Mouse (Mus musculus): ENCODE data around the gene Chka. TPM values are rescaled to one million over a fixed set of nuclear protein-coding genes. Genes with fewer than 3 reads are reported as not detected.

Gene Chka
- polyA plus RNA-seq, 1 experiment from 2014 or later = 37.5 TPM

DNA sequence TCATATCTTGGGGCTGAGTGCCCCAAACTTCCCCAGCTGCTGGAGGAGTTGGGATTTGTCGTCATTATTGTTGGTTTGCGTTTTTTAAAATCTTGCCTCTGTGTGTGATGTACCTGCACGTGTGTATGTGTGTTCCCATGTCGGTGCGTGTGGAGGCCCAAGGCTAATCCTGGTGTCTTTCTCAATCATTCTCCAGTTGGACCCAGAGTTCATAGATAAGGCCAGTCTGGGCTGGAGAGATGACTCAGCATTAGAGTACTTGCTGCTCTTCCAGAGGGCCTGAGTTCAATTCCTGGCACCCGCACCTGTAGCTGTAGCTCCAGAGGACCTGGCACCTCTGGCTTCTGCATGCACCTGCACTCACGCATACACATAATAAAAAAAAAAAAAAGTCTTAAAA is 73.3 kb downstream of the Chka start:
- Histone ChIP-seq H3K4me2 (no peak overlapping the region), H3K27ac (ENCODE audit: low read depth, low read length) (no peak overlapping the region), H3K4me3 (ENCODE audit: low read depth, low read length) (no peak overlapping the region), H3K36me3 (ENCODE audit: control insufficient read depth, insufficient read depth, low read length) (no peaks in the 10 kb centered on the region), H3K9me3 (ENCODE audit: control insufficient read depth, low read length) (no peaks in the 10 kb centered on the region), H3K27me3 (replicated peaks; ENCODE audit: control insufficient read depth, insufficient read depth, low read length) (no peaks in the 10 kb centered on the region), H3K4me1 (replicated peaks; ENCODE audit: control insufficient read depth, insufficient read depth, low read length) (peaks cover 19% of the 10 kb centered on the region), H3K9ac (ENCODE audit: low read depth, low read length) (no peak overlapping the region)
- no peak for DNase-seq (ENCODE audit: low spot score)
- no peak for ATAC-seq (replicated peaks; ENCODE audit: low FRiP score)
- 81% methylated on average over 7 of the region's 7 CpGs for WGBS

DNA sequence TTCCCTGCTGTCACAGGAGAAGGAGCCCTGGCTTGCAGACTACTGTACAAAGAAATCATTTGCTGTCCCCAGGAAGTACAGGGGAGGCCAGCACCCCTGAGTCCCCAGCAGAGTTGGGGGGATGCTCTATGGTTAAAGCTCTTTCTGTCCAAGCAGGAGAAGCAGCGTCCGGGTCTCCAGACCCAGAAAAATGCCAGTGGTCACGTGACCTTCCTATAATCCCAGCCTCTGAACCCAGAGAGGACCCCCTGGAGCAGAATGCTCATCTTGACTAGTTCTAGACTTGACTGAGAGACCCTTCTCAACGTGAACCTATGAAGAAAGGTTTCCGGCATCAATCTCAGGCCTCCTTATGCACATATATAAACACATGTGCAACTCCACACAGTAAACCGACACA is 74.3 kb downstream of the Chka start:
- Histone ChIP-seq H3K4me3 (ENCODE audit: low read depth, low read length) (no peak overlapping the region), H3K27ac (ENCODE audit: low read depth, low read length) (no peak overlapping the region), H3K36me3 (ENCODE audit: control insufficient read depth, insufficient read depth, low read length) (no peaks in the 10 kb centered on the region), H3K4me2 (no peak overlapping the region), H3K9ac (ENCODE audit: low read depth, low read length) (no peak overlapping the region), H3K4me1 (replicated peaks; ENCODE audit: control insufficient read depth, insufficient read depth, low read length) (peaks cover 22% of the 10 kb centered on the region), H3K9me3 (ENCODE audit: control insufficient read depth, low read length) (no peaks in the 10 kb centered on the region), H3K27me3 (replicated peaks; ENCODE audit: control insufficient read depth, insufficient read depth, low read length) (no peaks in the 10 kb centered on the region)
- no peak for DNase-seq (ENCODE audit: low spot score)
- 83% methylated on average over 6 of the region's 6 CpGs for WGBS
- ATAC-seq (replicated peaks; ENCODE audit: low FRiP score) = no peak

DNA sequence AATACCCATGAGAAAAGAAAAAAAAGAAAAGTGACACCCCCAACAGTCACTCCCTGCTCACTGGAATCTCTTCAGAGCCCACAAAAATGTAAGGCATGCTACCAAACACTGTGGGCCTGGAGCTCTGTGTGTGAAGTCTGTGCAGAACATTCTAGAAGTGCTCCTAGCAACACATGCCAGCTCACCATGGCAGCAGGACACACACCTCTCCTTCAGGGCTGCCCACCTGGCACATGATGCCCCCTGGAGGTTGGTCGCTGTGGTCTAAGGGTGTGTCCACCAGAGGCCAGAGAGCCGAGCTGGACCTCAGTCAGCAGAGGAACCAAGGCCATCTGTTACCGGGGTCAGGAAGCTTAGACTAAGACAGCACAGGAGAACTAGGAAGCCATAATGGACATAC is 74.7 kb downstream of the Chka start:
- Histone ChIP-seq H3K9ac (ENCODE audit: low read depth, low read length) (no peak overlapping the region), H3K4me3 (ENCODE audit: low read depth, low read length) (no peak overlapping the region), H3K27me3 (replicated peaks; ENCODE audit: control insufficient read depth, insufficient read depth, low read length) (no peaks in the 10 kb centered on the region), H3K9me3 (ENCODE audit: control insufficient read depth, low read length) (no peaks in the 10 kb centered on the region), H3K4me1 (replicated peaks; ENCODE audit: control insufficient read depth, insufficient read depth, low read length) (peaks cover 22% of the 10 kb centered on the region), H3K4me2 (no peak overlapping the region), H3K27ac (ENCODE audit: low read depth, low read length) (no peak overlapping the region), H3K36me3 (ENCODE audit: control insufficient read depth, insufficient read depth, low read length) (no peaks in the 10 kb centered on the region)
- ATAC-seq (replicated peaks; ENCODE audit: low FRiP score) (no peak), DNase-seq (ENCODE audit: low spot score) (no peak)
- WGBS = 60% methylated on average over 3 of the region's 3 CpGs

DNA sequence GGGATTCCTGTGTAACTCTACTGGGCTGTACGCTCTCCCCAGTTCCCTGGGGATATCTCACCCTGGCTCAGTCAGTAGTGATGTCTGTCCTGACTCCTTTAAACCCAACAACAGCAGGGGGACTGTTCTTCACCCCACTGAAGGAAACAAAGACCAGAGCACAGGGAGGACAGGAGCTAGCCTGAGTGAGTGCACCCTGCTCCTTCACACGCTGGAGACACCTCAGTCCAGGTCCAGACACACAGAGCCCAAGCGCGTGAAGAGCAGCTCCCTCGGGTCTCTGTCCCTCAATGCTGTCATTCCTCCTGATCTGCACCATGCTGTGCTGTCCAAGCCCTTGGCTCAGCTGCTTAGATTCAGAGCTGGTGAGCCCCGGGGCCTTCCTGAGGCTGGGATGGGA is 75.1 kb downstream of the Chka start:
- Histone ChIP-seq H3K4me2 (no peak overlapping the region), H3K4me1 (replicated peaks; ENCODE audit: control insufficient read depth, insufficient read depth, low read length) (peaks cover 22% of the 10 kb centered on the region), H3K9ac (ENCODE audit: low read depth, low read length) (no peak overlapping the region), H3K9me3 (ENCODE audit: control insufficient read depth, low read length) (no peaks in the 10 kb centered on the region), H3K36me3 (ENCODE audit: control insufficient read depth, insufficient read depth, low read length) (no peaks in the 10 kb centered on the region), H3K4me3 (ENCODE audit: low read depth, low read length) (no peak overlapping the region), H3K27me3 (replicated peaks; ENCODE audit: control insufficient read depth, insufficient read depth, low read length) (no peaks in the 10 kb centered on the region), H3K27ac (ENCODE audit: low read depth, low read length) (no peak overlapping the region)
- DNase-seq (ENCODE audit: low spot score) (no peak), ATAC-seq (replicated peaks; ENCODE audit: low FRiP score) (no peak)
- 74% methylated on average over 6 of the region's 6 CpGs for WGBS

DNA sequence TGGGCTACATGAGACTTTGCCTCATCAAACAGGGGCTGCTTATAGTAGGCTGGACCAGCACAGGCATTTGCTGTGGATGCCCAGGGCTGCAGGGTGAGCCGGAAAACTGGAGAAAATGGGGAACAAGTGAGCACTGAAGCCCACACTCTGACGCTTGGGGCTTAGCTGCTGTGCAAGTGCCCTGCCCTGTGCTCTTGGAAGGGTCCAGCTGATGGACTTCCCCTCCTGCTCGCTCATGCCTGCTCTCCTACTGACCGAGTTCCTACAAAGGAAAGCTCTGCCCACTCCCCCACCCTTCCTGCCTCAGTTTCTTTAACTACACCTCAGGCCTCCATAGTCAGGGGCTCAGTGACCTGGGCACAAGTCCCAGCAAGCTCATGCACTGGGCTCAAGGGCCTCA is 76.4 kb downstream of the Chka start:
- no peak overlapping the region for H3K4me3 ChIP-seq (ENCODE audit: low read depth, low read length)
- DNase-seq (ENCODE audit: low spot score) (no peak), ATAC-seq (replicated peaks; ENCODE audit: low FRiP score) (no peak)
- 78% methylated on average over 4 of the region's 4 CpGs for WGBS
- no peak overlapping the region for H3K27ac ChIP-seq (ENCODE audit: low read depth, low read length)
- no peaks in the 10 kb centered on the region for H3K36me3 ChIP-seq (ENCODE audit: control insufficient read depth, insufficient read depth, low read length)
- H3K4me1 ChIP-seq (replicated peaks; ENCODE audit: control insufficient read depth, insufficient read depth, low read length) = peaks cover 19% of the 10 kb centered on the region
- no peaks in the 10 kb centered on the region for H3K27me3 ChIP-seq (replicated peaks; ENCODE audit: control insufficient read depth, insufficient read depth, low read length)
- H3K9me3 ChIP-seq (ENCODE audit: control insufficient read depth, low read length) = no peaks in the 10 kb centered on the region
- no peak overlapping the region for H3K4me2 ChIP-seq
- no peak overlapping the region for H3K9ac ChIP-seq (ENCODE audit: low read depth, low read length)

DNA sequence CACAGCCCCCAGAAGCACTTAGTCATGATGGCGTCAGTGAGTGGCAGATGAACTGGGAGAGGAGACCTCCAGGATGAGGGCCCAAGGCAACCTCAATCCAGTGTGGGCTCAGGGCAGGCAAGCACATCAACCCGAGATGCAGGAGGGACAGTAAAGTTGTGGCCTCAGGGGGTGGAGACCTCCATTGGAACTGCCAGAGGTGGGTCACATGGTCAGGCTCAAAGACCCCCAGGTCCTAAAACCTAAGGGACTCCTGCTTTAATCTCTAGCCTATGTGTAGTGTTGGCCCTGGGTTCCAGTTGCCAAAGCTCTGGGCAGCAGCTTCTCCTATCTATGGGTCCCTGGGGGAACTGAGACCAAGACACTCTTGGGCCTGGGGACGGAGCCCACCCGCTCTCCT is 77.2 kb downstream of the Chka start:
- Histone ChIP-seq H3K27me3 (replicated peaks; ENCODE audit: control insufficient read depth, insufficient read depth, low read length) (no peaks in the 10 kb centered on the region), H3K9ac (ENCODE audit: low read depth, low read length) (no peak overlapping the region), H3K4me1 (replicated peaks; ENCODE audit: control insufficient read depth, insufficient read depth, low read length) (peaks cover 17% of the 10 kb centered on the region), H3K36me3 (ENCODE audit: control insufficient read depth, insufficient read depth, low read length) (no peaks in the 10 kb centered on the region), H3K4me2 (no peak overlapping the region), H3K9me3 (ENCODE audit: control insufficient read depth, low read length) (no peaks in the 10 kb centered on the region), H3K4me3 (ENCODE audit: low read depth, low read length) (no peak overlapping the region), H3K27ac (ENCODE audit: low read depth, low read length) (peak overlapping the region; percentile 64; the same call in 1 of the 2 replicates)
- DNase-seq (ENCODE audit: low spot score) (no peak), ATAC-seq (replicated peaks; ENCODE audit: low FRiP score) (no peak)
- 71% methylated on average over 4 of the region's 4 CpGs for WGBS

DNA sequence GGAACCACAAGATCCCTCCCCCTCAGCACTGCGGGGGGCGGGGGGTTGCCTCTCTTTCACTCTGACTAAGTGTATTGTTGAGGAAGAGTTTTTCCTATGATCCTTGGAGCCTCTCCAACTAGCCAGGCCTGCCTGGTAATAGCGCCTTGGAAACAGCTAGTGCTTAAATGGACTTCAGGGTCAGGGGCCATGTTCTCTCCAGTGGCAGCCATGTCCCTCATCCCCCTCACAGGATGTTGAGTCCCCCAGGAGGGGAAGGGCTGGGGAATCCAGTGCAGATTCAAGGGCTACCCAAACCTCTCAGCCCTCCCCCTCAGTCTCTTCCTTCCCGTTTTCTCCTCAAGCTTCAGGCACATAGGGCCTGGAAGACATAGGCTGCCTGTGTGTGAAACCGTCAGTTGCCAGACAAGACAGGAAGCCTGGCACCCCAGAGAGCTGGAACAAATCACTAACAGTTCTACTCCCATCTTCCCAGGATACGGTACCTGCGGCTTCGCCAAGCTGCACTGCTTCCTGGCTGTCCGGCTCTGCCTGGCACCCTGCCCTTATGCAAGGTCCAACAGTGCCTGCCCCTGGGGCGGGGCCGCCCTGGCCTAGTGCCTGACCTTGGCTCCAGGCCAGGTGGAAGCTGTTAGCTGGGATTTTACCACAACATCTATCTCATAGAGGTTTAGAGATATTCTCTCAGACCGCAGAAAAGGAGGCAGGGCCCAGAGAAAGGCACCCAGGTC is 77.8 kb downstream of the Chka start, which contains the start of gene Aldh3b1:
Aldh3b1 (minus strand) TSS at position 598 of the 731 bp plus-strand sequence.
- no peaks in the 10 kb centered on the region for H3K9me3 ChIP-seq (ENCODE audit: control insufficient read depth, low read length)
- WGBS = 40% methylated on average over 12 of the region's 12 CpGs
- no peaks in the 10 kb centered on the region for H3K27me3 ChIP-seq (replicated peaks; ENCODE audit: control insufficient read depth, insufficient read depth, low read length)
- no peak within 1 kb of the TSS for H3K4me3 ChIP-seq (ENCODE audit: low read depth, low read length)
- 0 out of 2 replicates have a peak within 1 kb of the TSS, but pooled peaks have one; percentile 6 for H3K4me2 ChIP-seq
- H3K27ac ChIP-seq (ENCODE audit: low read depth, low read length) = peak within 1 kb of the TSS; percentile 64
- ATAC-seq (replicated peaks; ENCODE audit: low FRiP score) (no peak; the same call in 1 of the 2 replicates), DNase-seq (ENCODE audit: low spot score) (no peak)
- H3K36me3 ChIP-seq (ENCODE audit: control insufficient read depth, insufficient read depth, low read length) = no peaks in the 10 kb centered on the region
- peaks cover 12% of the 10 kb centered on the region for H3K4me1 ChIP-seq (replicated peaks; ENCODE audit: control insufficient read depth, insufficient read depth, low read length)
- no peak within 1 kb of the TSS for H3K9ac ChIP-seq (ENCODE audit: low read depth, low read length)

DNA sequence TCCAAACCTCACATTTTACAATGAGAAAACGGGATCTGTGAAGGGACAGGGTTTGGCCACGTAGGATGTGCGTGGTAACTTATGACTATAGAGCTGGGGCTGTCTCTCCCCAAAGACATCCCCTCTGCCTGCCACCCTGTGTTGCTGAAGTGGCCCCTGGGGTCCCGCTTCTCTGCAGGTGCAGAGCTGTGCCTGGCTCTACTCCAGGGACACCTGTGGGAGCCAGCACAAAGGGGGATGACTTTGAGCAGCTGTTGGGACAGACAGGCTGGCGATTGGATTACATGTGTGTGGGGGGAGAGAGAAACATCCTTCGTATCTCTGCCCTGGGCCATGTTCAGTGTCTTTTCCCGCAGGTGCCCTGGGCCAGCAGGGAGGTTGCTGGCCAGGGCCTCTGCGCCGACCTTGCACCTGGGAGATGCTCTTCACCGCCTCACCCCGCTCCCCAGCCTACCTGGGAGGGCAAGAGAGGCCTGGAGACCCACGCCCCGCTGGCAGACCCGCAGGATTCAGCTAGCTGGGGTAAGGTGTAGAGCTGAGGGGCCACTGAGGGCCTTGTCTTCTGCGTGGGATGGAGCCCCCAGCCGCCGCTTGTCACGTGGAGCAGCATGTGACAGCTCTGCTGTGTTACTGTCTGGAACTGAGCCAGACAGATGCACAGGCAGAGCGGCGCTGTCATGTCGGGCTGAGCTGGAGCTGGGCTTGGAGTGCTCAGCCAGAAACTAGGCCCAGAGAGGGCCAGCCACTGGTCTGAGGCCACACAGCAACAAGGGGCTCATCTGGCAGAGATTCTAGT is 78.9 kb downstream of the Chka start:
- Histone ChIP-seq H3K4me1 (replicated peaks; ENCODE audit: control insufficient read depth, insufficient read depth, low read length) (peaks cover 13% of the 10 kb centered on the region), H3K27ac (ENCODE audit: low read depth, low read length) (peak overlapping the region; percentile 64; the same call in 1 of the 2 replicates), H3K9me3 (ENCODE audit: control insufficient read depth, low read length) (no peaks in the 10 kb centered on the region), H3K27me3 (replicated peaks; ENCODE audit: control insufficient read depth, insufficient read depth, low read length) (no peaks in the 10 kb centered on the region), H3K4me3 (ENCODE audit: low read depth, low read length) (no peak overlapping the region), H3K9ac (ENCODE audit: low read depth, low read length) (no peak overlapping the region), H3K4me2 (no peak overlapping the region), H3K36me3 (ENCODE audit: control insufficient read depth, insufficient read depth, low read length) (no peaks in the 10 kb centered on the region)
- DNase-seq (ENCODE audit: low spot score) (no peak), ATAC-seq (replicated peaks; ENCODE audit: low FRiP score) (no peak)
- WGBS = 79% methylated on average over 21 of the region's 21 CpGs

Data from liver, embryonic 11.5 days (tissue).